Mouse (Mus musculus) hindbrain, postnatal 0 days (tissue): ENCODE data around the gene Mvd. TPM values are rescaled to one million over a fixed set of nuclear protein-coding genes. Genes with fewer than 3 reads are reported as not detected.

Source experiments
- ATAC-seq: fragments of 200-750 bp; cut with Nextera tagmentation; 2 replicates; pipeline ENCODE4 v1.8.0; 2017; ENCODE audit warnings: mild to moderate bottlenecking, moderate TSS enrichment, moderate library complexity
- DNase-seq: peaks from one replicate; pipeline ENCODE4 v3.0.0-alpha.2; 2015; ENCODE audit warnings: low spot score
- H3K27ac ChIP-seq: fragments of 300-500 bp; sonication (generic); 2 replicates; pipeline ENCODE4 v1.5.1; 2014; ENCODE audit warnings: mild to moderate bottlenecking
- H3K27me3 ChIP-seq: fragments of 300-500 bp; sonication (generic); 2 replicates; pipeline ENCODE4 v1.6.1; 2014; ENCODE audit warnings: low read length, mixed read lengths; ENCODE audit not compliant: insufficient read depth
- H3K36me3 ChIP-seq: fragments of 300-500 bp; sonication (generic); 2 replicates; pipeline ENCODE4 v1.6.1; 2014; ENCODE audit warnings: low read length, mixed read lengths; ENCODE audit not compliant: insufficient read depth
- H3K4me1 ChIP-seq: fragments of 300-500 bp; sonication (generic); 2 replicates; pipeline ENCODE4 v1.6.1; 2014; ENCODE audit warnings: antibody characterized with exemption, low read length, mixed read lengths; ENCODE audit not compliant: insufficient read depth
- H3K4me2 ChIP-seq: fragments of 300-500 bp; sonication (generic); 2 replicates; pipeline ENCODE4 v1.6.1; 2014; ENCODE audit warnings: low read depth, mild to moderate bottlenecking, low read length, moderate library complexity, mixed read lengths
- H3K4me3 ChIP-seq: fragments of 300-500 bp; sonication (generic); 2 replicates; pipeline ENCODE4 v1.5.1; 2014; ENCODE audit warnings: low read length
- H3K9ac ChIP-seq: fragments of 300-500 bp; sonication (generic); replicated peaks from 2 replicates; pipeline ENCODE4 v1.6.1; 2014; ENCODE audit warnings: mild to moderate bottlenecking, low read length, moderate library complexity, mixed read lengths
- H3K9me3 ChIP-seq: fragments of 300-500 bp; sonication (generic); 2 replicates; pipeline ENCODE4 v1.6.1; 2016; ENCODE audit warnings: low read length, mixed read lengths
- CTCF ChIP-seq: IDR thresholded peaks from 2 replicates; pipeline ENCODE4 v1.5.1; 2016; ENCODE audit warnings: antibody characterized with exemption, control low read depth, low read depth
- WGBS: fragments of 180-500 bp; shearing (Covaris S2); extraction: QIAGEN DNeasy Blood & Tissue Kit; methylation state at CpG from one replicate; pipeline ENCODE4 v1.1.7; 2014; 5-methylcytosine and 5-hydroxymethylcytosine counted together
- polyA plus RNA-seq: library from polyadenylated mRNA; unstranded; fragments of >200 nt; fragmentation: Nextera tagmentation; extraction: Ambion mirVana; gene quantifications from 2 replicates; pipeline ENCODE4 v1.2.1, GENCODE M21; 2015
- total RNA-seq: library from RNA; depleted of rRNA; stranded (reverse); fragments of >200 nt; gene quantifications from 2 replicates; pipeline ENCODE4 v1.2.3, GENCODE M21; 2014

Gene Mvd
- total and polyA plus RNA-seq, 2 experiments from 2014 or later = 55.2 to 89.6 TPM

DNA sequence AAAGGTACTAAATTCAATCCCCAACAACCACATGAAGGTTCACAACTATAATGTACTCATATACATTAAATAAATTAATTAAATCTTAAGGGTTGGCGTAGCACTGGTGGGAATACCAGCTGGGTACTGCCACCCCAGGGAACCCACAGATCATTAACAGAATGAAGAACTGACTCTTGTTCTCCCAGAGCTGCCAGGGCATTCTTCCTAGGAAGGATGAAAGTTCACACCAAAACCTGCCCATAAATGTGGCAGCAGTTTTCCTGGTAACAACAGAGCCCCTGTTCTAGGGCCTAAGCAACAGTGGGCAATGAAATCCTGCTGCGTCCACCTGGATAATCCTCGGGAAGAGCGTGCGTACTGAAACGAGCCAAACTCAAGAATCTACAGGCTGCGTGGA lies 866 bp downstream of the Mvd start:
- H3K27ac ChIP-seq = peak overlapping the region; percentile 82; the same call in 1 of the 2 replicates

DNA sequence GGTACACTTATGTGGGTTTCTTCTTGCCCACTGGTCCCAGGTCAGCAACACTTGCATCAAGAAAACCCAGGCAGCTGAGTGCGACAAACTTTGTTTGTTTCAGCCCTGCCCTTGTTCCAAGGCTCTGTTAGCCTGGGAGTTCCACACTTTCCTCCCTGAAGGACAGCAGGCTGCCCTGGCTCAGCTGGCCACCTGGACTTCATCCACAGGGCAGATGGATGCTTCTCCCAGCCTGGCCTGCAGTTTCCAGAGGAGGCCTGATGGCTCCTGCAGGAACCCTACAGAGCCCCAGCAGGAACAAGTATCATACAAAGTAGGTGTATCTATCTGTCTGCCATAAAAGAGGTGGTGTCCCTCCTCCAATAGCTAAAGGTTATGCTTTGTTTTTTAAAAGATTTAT lies 1.9 kb downstream of the Mvd start:
- 95% methylated on average over 1 of the region's 1 CpGs for WGBS
- ATAC-seq (no peak), DNase-seq (no peak)
- H3K27me3 ChIP-seq = no peaks in the 10 kb centered on the region
- H3K9me3 ChIP-seq = no peaks in the 10 kb centered on the region
- no peak for TF ChIP-seq CTCF
- H3K4me3 ChIP-seq = no peak overlapping the region
- H3K9ac ChIP-seq = no peak overlapping the region
- no peak overlapping the region for H3K4me2 ChIP-seq
- H3K27ac ChIP-seq = no peak overlapping the region
- H3K36me3 ChIP-seq = peaks cover 16% of the 10 kb centered on the region; the same call in 1 of the 2 replicates
- H3K4me1 ChIP-seq = peaks cover 16% of the 10 kb centered on the region; the same call in 1 of the 2 replicates

More for the DNA sequence above, 866 bp downstream of the Mvd start:
- no peak for TF ChIP-seq CTCF
- no peak for ATAC-seq
- H3K4me1 ChIP-seq = peaks cover 16% of the 10 kb centered on the region; the same call in 1 of the 2 replicates
- H3K4me3 ChIP-seq = peak overlapping the region; percentile 64
- DNase-seq = no peak
- peak overlapping the region; percentile 71 for H3K9ac ChIP-seq
- 12% methylated on average over 7 of the region's 7 CpGs for WGBS
- peak overlapping the region; percentile 70 for H3K4me2 ChIP-seq
- peaks cover 13% of the 10 kb centered on the region; the same call in 1 of the 2 replicates for H3K36me3 ChIP-seq
- no peaks in the 10 kb centered on the region for H3K9me3 ChIP-seq
- no peaks in the 10 kb centered on the region for H3K27me3 ChIP-seq

- Histone ChIP-seq H3K9ac (no peak overlapping the region), H3K27me3 (no peaks in the 10 kb centered on the region), H3K36me3 (peaks cover 27% of the 10 kb centered on the region; the same call in 1 of the 2 replicates), H3K4me3 (no peak overlapping the region), H3K4me2 (no peak overlapping the region), H3K9me3 (no peaks in the 10 kb centered on the region), H3K27ac (no peak overlapping the region), H3K4me1 (no peaks in the 10 kb centered on the region)
- no peak for ATAC-seq
- WGBS = 75% methylated on average over 16 of the region's 16 CpGs
- peak; percentile 22 for DNase-seq
- no peak for TF ChIP-seq CTCF
Observed at GRCm38 (mm10) chr8:122439336-122439735, 3.9 kb downstream of the Mvd start.

- Histone ChIP-seq H3K4me3 (no peak overlapping the region), H3K36me3 (peaks cover 35% of the 10 kb centered on the region; the same call in 1 of the 2 replicates), H3K4me2 (no peak overlapping the region), H3K27me3 (no peaks in the 10 kb centered on the region), H3K27ac (no peak overlapping the region), H3K4me1 (no peaks in the 10 kb centered on the region), H3K9ac (no peak overlapping the region), H3K9me3 (no peaks in the 10 kb centered on the region)
- DNase-seq (no peak), ATAC-seq (no peak)
- 88% methylated on average over 13 of the region's 13 CpGs for WGBS
- TF ChIP-seq CTCF = no peak
Observed at GRCm38 (mm10) chr8:122437708-122438331, 5.4 kb downstream of the Mvd start.

GRCm38 (mm10) chr8:122436586-122437125 lies 6.6 kb downstream of the Mvd start:
- no peak overlapping the region for H3K4me3 ChIP-seq
- DNase-seq = no peak
- no peak overlapping the region for H3K9ac ChIP-seq
- H3K27me3 ChIP-seq = no peaks in the 10 kb centered on the region
- TF ChIP-seq CTCF = no peak
- peaks cover 35% of the 10 kb centered on the region; the same call in 1 of the 2 replicates for H3K36me3 ChIP-seq
- 89% methylated on average over 20 of the region's 20 CpGs for WGBS
- H3K27ac ChIP-seq = no peak overlapping the region
- no peaks in the 10 kb centered on the region for H3K9me3 ChIP-seq
- peaks cover 10% of the 10 kb centered on the region; the same call in 1 of the 2 replicates for H3K4me1 ChIP-seq
- H3K4me2 ChIP-seq = no peak overlapping the region
- ATAC-seq = no peak

DNA sequence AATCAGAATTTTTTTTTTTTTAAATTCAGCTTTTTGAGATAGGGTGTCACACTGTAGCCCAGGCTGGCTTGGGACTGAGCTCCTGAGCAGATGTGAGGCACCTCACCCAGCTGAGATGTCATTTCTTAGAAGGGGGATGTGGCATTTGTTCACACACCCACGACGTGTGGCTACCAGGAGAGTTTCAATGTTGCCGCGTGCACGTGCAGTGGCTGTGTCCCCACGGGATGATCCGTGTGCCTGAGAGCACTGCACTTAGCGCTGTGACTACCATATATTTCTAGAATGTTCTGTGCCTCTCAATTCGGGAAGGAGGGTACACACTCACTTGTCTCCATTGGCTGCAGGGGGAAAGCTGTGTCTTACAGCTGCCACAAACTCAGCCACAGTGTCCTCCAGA lies 7.1 kb downstream of the Mvd start:
- no peak for ATAC-seq
- no peak for DNase-seq
- no peak for TF ChIP-seq CTCF
- H3K27me3 ChIP-seq = no peaks in the 10 kb centered on the region
- no peak overlapping the region for H3K4me2 ChIP-seq
- no peak overlapping the region for H3K9ac ChIP-seq
- WGBS = 96% methylated on average over 9 of the region's 9 CpGs
- H3K9me3 ChIP-seq = no peaks in the 10 kb centered on the region
- H3K36me3 ChIP-seq = peaks cover 35% of the 10 kb centered on the region; the same call in 1 of the 2 replicates
- no peak overlapping the region for H3K4me3 ChIP-seq
- H3K27ac ChIP-seq = no peak overlapping the region
- H3K4me1 ChIP-seq = peaks cover 10% of the 10 kb centered on the region; the same call in 1 of the 2 replicates

GRCm38 (mm10) chr8:122435375-122435774 lies 7.8 kb downstream of the Mvd start:
- H3K36me3 ChIP-seq = peaks cover 35% of the 10 kb centered on the region; the same call in 1 of the 2 replicates

More at GRCm38 (mm10) chr8:122435375-122435774, 7.8 kb downstream of the Mvd start:
- no peaks in the 10 kb centered on the region for H3K9me3 ChIP-seq
- H3K4me3 ChIP-seq = no peak overlapping the region
- WGBS = 89% methylated on average over 6 of the region's 6 CpGs
- no peak for ATAC-seq
- no peaks in the 10 kb centered on the region for H3K27me3 ChIP-seq
- no peak overlapping the region for H3K27ac ChIP-seq
- H3K9ac ChIP-seq = no peak overlapping the region
- no peak overlapping the region for H3K4me2 ChIP-seq
- TF ChIP-seq CTCF = peak; percentile 52; the same call in 1 of the 2 replicates
- peaks cover 10% of the 10 kb centered on the region; the same call in 1 of the 2 replicates for H3K4me1 ChIP-seq
- no peak for DNase-seq
